Mouse (Mus musculus) brain, embryonic 14.5 days (tissue): ENCODE results near the gene Zbtb32. TPM values are rescaled to one million over a fixed set of nuclear protein-coding genes. Genes with fewer than 3 reads are reported as not detected.

Experiments
- DNase-seq: peaks from one replicate; pipeline ENCODE4 v3.0.0-alpha.2; 2011; ENCODE audit warnings: low read depth
- CTCF ChIP-seq: fragments of 200-500 bp; IDR thresholded peaks from 2 replicates; pipeline ENCODE4 v1.5.1; 2012; ENCODE audit warnings: inconsistent platforms, mild to moderate bottlenecking, moderate library complexity, borderline replicate concordance; ENCODE audit not compliant: insufficient read depth, insufficient read length; ENCODE audit errors: extremely low read depth
- POLR2A ChIP-seq: fragments of 200-500 bp; IDR thresholded peaks from 2 replicates; pipeline ENCODE4 v1.6.1; 2012; ENCODE audit warnings: mild to moderate bottlenecking, inconsistent platforms, borderline replicate concordance; ENCODE audit not compliant: poor library complexity, insufficient read depth, insufficient read length, severe bottlenecking; ENCODE audit errors: extremely low read depth
- polyA plus RNA-seq: library from polyadenylated mRNA; depleted of rRNA; stranded (reverse); fragments of >200 nt; gene quantifications from 2 replicates; pipeline ENCODE4 v1.2.3, GENCODE M21; 2012

Zbtb32 gene
- polyA plus RNA-seq, 1 experiment, result 0.37 TPM

- TF ChIP-seq POLR2A (no peak), CTCF (no peak)
- peak; percentile 99 for DNase-seq
Observed at GRCm38 (mm10) chr7:30563117-30563905, 35.4 kb downstream of the Zbtb32 start, which contains the start of the genes U2af1l4, Gm49396 and Psenen. Gene U2af1l4, plus strand, starts transcription at chr7:30563301. Gene Gm49396, plus strand, starts transcription at chr7:30563344. Gene Psenen, minus strand, starts transcription at chr7:30563627.

- TF ChIP-seq CTCF (no peak), POLR2A (no peak)
- no peak for DNase-seq
Observed at GRCm38 (mm10) chr7:30562526-30563116, 36.1 kb downstream of the Zbtb32 start.

- TF ChIP-seq CTCF (no peak), POLR2A (no peak)
- DNase-seq, result no peak
Observed at GRCm38 (mm10) chr7:30560296-30560695, 38.4 kb downstream of the Zbtb32 start.

GRCm38 (mm10) chr7:30559443-30559954 lies 39.2 kb downstream of the Zbtb32 start, which contains the start of gene Lin37:
Gene Lin37, minus strand, starts transcription at chr7:30559838.
- peak; percentile 100 for DNase-seq
- TF ChIP-seq CTCF, result no peak
- TF ChIP-seq POLR2A, result peak; percentile 63; the same call in 1 of the 2 replicates

GRCm38 (mm10) chr7:30558656-30559442 lies 39.9 kb downstream of the Zbtb32 start:
- TF ChIP-seq POLR2A (no peak), CTCF (no peak)
- DNase-seq, result no peak

GRCm38 (mm10) chr7:30557901-30558514 lies 40.7 kb downstream of the Zbtb32 start:
- no peak for DNase-seq
- TF ChIP-seq POLR2A (no peak), CTCF (no peak)

GRCm38 (mm10) chr7:30556894-30557536 lies 41.7 kb downstream of the Zbtb32 start:
- peak; percentile 35; the same call in 1 of the 2 replicates for TF ChIP-seq CTCF
- TF ChIP-seq POLR2A, result no peak
- DNase-seq, result no peak

- no peak for DNase-seq
- TF ChIP-seq CTCF, result no peak
- TF ChIP-seq POLR2A, result no peak
Observed at GRCm38 (mm10) chr7:30553810-30554584, 44.7 kb downstream of the Zbtb32 start.

- no peak for TF ChIP-seq POLR2A
- TF ChIP-seq CTCF, result no peak
- DNase-seq, result peak; percentile 65
Observed at GRCm38 (mm10) chr7:30553021-30553589, 45.6 kb downstream of the Zbtb32 start.
